Mouse (Mus musculus): ENCODE measurements around the gene Mov10. TPM values are rescaled to one million over a fixed set of nuclear protein-coding genes. Genes with fewer than 3 reads are reported as not detected.

Gene Mov10
- polyA plus RNA-seq, 1 experiment from 2014 or later, result 27.1 TPM

GRCm38 (mm10) chr3:104800681-104801080 is 17.7 kb downstream of the Mov10 start:
- H3K27ac ChIP-seq, result no peak overlapping the region
- peaks cover 30% of the 10 kb centered on the region for H3K36me3 ChIP-seq
- no peaks in the 10 kb centered on the region for H3K9me3 ChIP-seq (replicated peaks)
- 95% methylated on average over 11 of the region's 11 CpGs for WGBS
- no peak overlapping the region for H3K4me2 ChIP-seq (replicated peaks)
- no peak overlapping the region for H3K4me3 ChIP-seq
- no peak for ATAC-seq (ENCODE audit: low FRiP score)
- H3K9ac ChIP-seq, result no peak overlapping the region
- H3K4me1 ChIP-seq, result 0 out of 2 replicates have a peak, but pooled peaks cover 3% of the 10 kb centered on the region
- H3K27me3 ChIP-seq, result no peaks in the 10 kb centered on the region

GRCm38 (mm10) chr3:104796430-104797082 is 21.8 kb downstream of the Mov10 start:
- peaks cover 28% of the 10 kb centered on the region for H3K36me3 ChIP-seq

GRCm38 (mm10) chr3:104795661-104796340 is 22.6 kb downstream of the Mov10 start:
- Histone ChIP-seq H3K4me1 (peaks cover 28% of the 10 kb centered on the region), H3K4me3 (no peak overlapping the region), H3K27me3 (no peaks in the 10 kb centered on the region), H3K27ac (no peak overlapping the region), H3K4me2 (replicated peaks) (no peak overlapping the region), H3K9ac (no peak overlapping the region), H3K9me3 (replicated peaks) (no peaks in the 10 kb centered on the region), H3K36me3 (peaks cover 25% of the 10 kb centered on the region)
- WGBS, result 76% methylated on average over 15 of the region's 15 CpGs
- no peak for ATAC-seq (ENCODE audit: low FRiP score)

More at GRCm38 (mm10) chr3:104796430-104797082, 21.8 kb downstream of the Mov10 start:
- H3K4me2 ChIP-seq (replicated peaks), result no peak overlapping the region
- WGBS, result 86% methylated on average over 15 of the region's 15 CpGs
- H3K27ac ChIP-seq, result no peak overlapping the region
- no peak for ATAC-seq (ENCODE audit: low FRiP score)
- H3K27me3 ChIP-seq, result no peaks in the 10 kb centered on the region
- no peaks in the 10 kb centered on the region for H3K9me3 ChIP-seq (replicated peaks)
- H3K9ac ChIP-seq, result no peak overlapping the region
- no peak overlapping the region for H3K4me3 ChIP-seq
- peaks cover 20% of the 10 kb centered on the region for H3K4me1 ChIP-seq

GRCm38 (mm10) chr3:104794953-104795470 is 23.4 kb downstream of the Mov10 start:
- Histone ChIP-seq H3K36me3 (peaks cover 18% of the 10 kb centered on the region; the same call in 1 of the 2 replicates), H3K9ac (no peak overlapping the region), H3K9me3 (replicated peaks) (no peaks in the 10 kb centered on the region), H3K27ac (peak overlapping the region; percentile 35; the same call in 1 of the 2 replicates), H3K4me3 (no peak overlapping the region), H3K4me2 (replicated peaks) (no peak overlapping the region), H3K27me3 (peaks cover 8% of the 10 kb centered on the region), H3K4me1 (peaks cover 35% of the 10 kb centered on the region)
- no peak for ATAC-seq (ENCODE audit: low FRiP score)
- 67% methylated on average over 12 of the region's 12 CpGs for WGBS

- Histone ChIP-seq H3K4me2 (replicated peaks) (no peak overlapping the region; the same call in 1 of the 2 replicates), H3K36me3 (peaks cover 18% of the 10 kb centered on the region; the same call in 1 of the 2 replicates), H3K27ac (peak overlapping the region; percentile 78), H3K27me3 (peaks cover 12% of the 10 kb centered on the region), H3K9ac (no peak overlapping the region), H3K4me3 (no peak overlapping the region), H3K9me3 (replicated peaks) (no peaks in the 10 kb centered on the region), H3K4me1 (peaks cover 44% of the 10 kb centered on the region)
- ATAC-seq (ENCODE audit: low FRiP score), result peak; percentile 90
- WGBS, result 58% methylated on average over 20 of the region's 20 CpGs
Measured at GRCm38 (mm10) chr3:104793871-104794828, 24.2 kb downstream of the Mov10 start.

- Histone ChIP-seq H3K4me2 (replicated peaks) (no peak overlapping the region), H3K27me3 (peaks cover 15% of the 10 kb centered on the region), H3K9ac (no peak overlapping the region), H3K9me3 (replicated peaks) (no peaks in the 10 kb centered on the region), H3K4me1 (peaks cover 45% of the 10 kb centered on the region), H3K27ac (no peak overlapping the region), H3K4me3 (no peak overlapping the region), H3K36me3 (peaks cover 18% of the 10 kb centered on the region; the same call in 1 of the 2 replicates)
- no peak for ATAC-seq (ENCODE audit: low FRiP score)
- 77% methylated on average over 15 of the region's 15 CpGs for WGBS
Measured at GRCm38 (mm10) chr3:104792360-104793270, 25.7 kb downstream of the Mov10 start.

- Histone ChIP-seq H3K4me3 (no peak overlapping the region), H3K9ac (no peak overlapping the region), H3K4me2 (replicated peaks) (peak overlapping the region; percentile 88; the same call in 1 of the 2 replicates), H3K4me1 (peaks cover 45% of the 10 kb centered on the region), H3K27me3 (peaks cover 16% of the 10 kb centered on the region), H3K9me3 (replicated peaks) (no peaks in the 10 kb centered on the region), H3K27ac (no peak overlapping the region), H3K36me3 (peaks cover 12% of the 10 kb centered on the region; the same call in 1 of the 2 replicates)
- WGBS, result 92% methylated on average over 8 of the region's 8 CpGs
- no peak for ATAC-seq (ENCODE audit: low FRiP score)
Measured at GRCm38 (mm10) chr3:104791671-104792070, 26.7 kb downstream of the Mov10 start.

- peaks cover 45% of the 10 kb centered on the region for H3K4me1 ChIP-seq
- H3K9me3 ChIP-seq (replicated peaks), result no peaks in the 10 kb centered on the region
- peaks cover 9% of the 10 kb centered on the region; the same call in 1 of the 2 replicates for H3K36me3 ChIP-seq
- H3K4me3 ChIP-seq, result peak overlapping the region; percentile 58; the same call in 1 of the 2 replicates
- peak overlapping the region; percentile 53 for H3K27ac ChIP-seq
- peak overlapping the region; percentile 68; the same call in 1 of the 2 replicates for H3K9ac ChIP-seq
- ATAC-seq (ENCODE audit: low FRiP score), result no peak
- peaks cover 21% of the 10 kb centered on the region for H3K27me3 ChIP-seq
- H3K4me2 ChIP-seq (replicated peaks), result peak overlapping the region; percentile 88
- 17% methylated on average over 4 of the region's 4 CpGs for WGBS
Measured at GRCm38 (mm10) chr3:104791017-104791416, 27.3 kb downstream of the Mov10 start.

- ATAC-seq (ENCODE audit: low FRiP score), result no peak
- Histone ChIP-seq H3K36me3 (peaks cover 6% of the 10 kb centered on the region; the same call in 1 of the 2 replicates), H3K27ac (peak overlapping the region; percentile 64), H3K27me3 (peaks cover 27% of the 10 kb centered on the region), H3K9ac (peak overlapping the region; percentile 68), H3K4me2 (replicated peaks) (peak overlapping the region; percentile 88), H3K4me3 (peak overlapping the region; percentile 58), H3K4me1 (peaks cover 42% of the 10 kb centered on the region), H3K9me3 (replicated peaks) (no peaks in the 10 kb centered on the region)
- 30% methylated on average over 6 of the region's 6 CpGs for WGBS
Measured at GRCm38 (mm10) chr3:104790401-104790937, 27.9 kb downstream of the Mov10 start.

GRCm38 (mm10) chr3:104789822-104790221 is 28.5 kb downstream of the Mov10 start:
- Histone ChIP-seq H3K4me1 (peaks cover 42% of the 10 kb centered on the region), H3K4me2 (replicated peaks) (peak overlapping the region; percentile 88), H3K4me3 (peak overlapping the region; percentile 58), H3K9me3 (replicated peaks) (no peaks in the 10 kb centered on the region), H3K36me3 (peaks cover 6% of the 10 kb centered on the region; the same call in 1 of the 2 replicates), H3K27me3 (peaks cover 33% of the 10 kb centered on the region), H3K9ac (peak overlapping the region; percentile 68), H3K27ac (peak overlapping the region; percentile 64)
- no peak for ATAC-seq (ENCODE audit: low FRiP score)
- WGBS, result 32% methylated on average over 13 of the region's 13 CpGs

All from hindbrain, embryonic 12.5 days (tissue).